Mouse (Mus musculus) forebrain, postnatal 0 days (tissue): ENCODE results near the gene Ttc41. TPM values are rescaled to one million over a fixed set of nuclear protein-coding genes. Genes with fewer than 3 reads are reported as not detected.

Experiments
- ATAC-seq: fragments of 200-750 bp; cut with Nextera tagmentation; 2 replicates; pipeline ENCODE4 v1.8.0; 2017; ENCODE audit warnings: mild to moderate bottlenecking, moderate library complexity
- DNase-seq: peaks from one replicate; pipeline ENCODE4 v3.0.0-alpha.2; 2015
- H3K27ac ChIP-seq: fragments of 300-500 bp; sonication (generic); 2 replicates; pipeline ENCODE4 v1.5.1; 2014; ENCODE audit warnings: low read depth, mild to moderate bottlenecking, antibody characterized with exemption, low read length, moderate library complexity, mixed read lengths
- H3K27me3 ChIP-seq: fragments of 300-500 bp; sonication (generic); 2 replicates; pipeline ENCODE4 v1.6.1; 2014; ENCODE audit warnings: mild to moderate bottlenecking, low read length, mixed read lengths; ENCODE audit not compliant: insufficient read depth
- H3K36me3 ChIP-seq: fragments of 300-500 bp; sonication (generic); 2 replicates; pipeline ENCODE4 v1.6.1; 2014; ENCODE audit warnings: mild to moderate bottlenecking, moderate library complexity; ENCODE audit not compliant: insufficient read depth
- H3K4me1 ChIP-seq: fragments of 300-500 bp; sonication (generic); 2 replicates; pipeline ENCODE4 v1.6.1; 2014; ENCODE audit warnings: antibody characterized with exemption; ENCODE audit not compliant: insufficient read depth
- H3K4me2 ChIP-seq: fragments of 300-500 bp; sonication (generic); 2 replicates; pipeline ENCODE4 v1.6.1; 2014; ENCODE audit warnings: low read depth, mild to moderate bottlenecking, moderate library complexity
- H3K4me3 ChIP-seq: fragments of 300-500 bp; sonication (generic); 2 replicates; pipeline ENCODE4 v1.5.1; 2014; ENCODE audit warnings: low read depth, low read length, mixed read lengths
- H3K9ac ChIP-seq: fragments of 300-500 bp; sonication (generic); 2 replicates; pipeline ENCODE4 v1.6.1; 2014; ENCODE audit warnings: mild to moderate bottlenecking
- H3K9me3 ChIP-seq: fragments of 300-500 bp; sonication (generic); 2 replicates; pipeline ENCODE4 v1.6.1; 2016; ENCODE audit warnings: low read length
- CTCF ChIP-seq: sonication (generic); IDR thresholded peaks from 2 replicates; pipeline ENCODE4 v1.5.1; 2016; ENCODE audit warnings: antibody characterized with exemption, control low read depth, low read depth
- WGBS: fragments of 180-500 bp; shearing (Covaris S2); extraction: QIAGEN DNeasy Blood & Tissue Kit; methylation state at CpG from one replicate; pipeline ENCODE4 v1.1.7; 2014; 5-methylcytosine and 5-hydroxymethylcytosine counted together
- microRNA-seq, 2 experiments: library from miRNA; unstranded; fragments of <30 nt; microRNA quantifications; one replicate each; pipeline ENCODE4; 2016
- polyA plus RNA-seq: library from polyadenylated mRNA; unstranded; fragments of >200 nt; fragmentation: Nextera tagmentation; extraction: Ambion mirVana; gene quantifications from 2 replicates; pipeline ENCODE4 v1.2.1, GENCODE M21; 2015
- total RNA-seq: library from RNA; depleted of rRNA; stranded (reverse); fragments of >200 nt; gene quantifications from 2 replicates; pipeline ENCODE4 v1.2.3, GENCODE M21; 2014; rRNA removed

Gene Ttc41
- total and polyA plus RNA-seq, 2 experiments from 2014 or later = 1.2 to 1.6 TPM

DNA sequence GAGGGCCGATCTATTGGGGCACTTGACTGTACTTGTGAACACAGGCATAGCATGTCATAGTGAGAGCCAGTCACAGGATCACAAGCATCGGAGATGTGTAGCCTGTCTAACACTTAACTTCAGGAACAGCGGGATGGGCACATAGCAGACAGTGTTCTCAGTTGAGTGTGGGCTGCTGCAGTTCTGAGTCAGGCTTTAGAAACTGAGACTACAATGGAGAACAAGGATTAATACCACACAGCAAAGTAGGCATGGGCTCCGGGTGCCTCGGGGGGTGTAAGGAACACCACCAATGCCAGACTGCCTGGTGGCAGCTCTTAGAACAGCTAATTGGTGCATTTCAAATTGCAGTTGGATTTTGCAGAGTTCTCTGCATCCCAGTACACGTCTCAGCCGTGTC, 115.4 kb downstream of the Ttc41 start:
- no peak overlapping the region for H3K4me3 ChIP-seq
- WGBS = 89% methylated on average over 7 of the region's 7 CpGs
- TF ChIP-seq CTCF = no peak
- peaks cover 20% of the 10 kb centered on the region for H3K36me3 ChIP-seq
- ATAC-seq (no peak), DNase-seq (no peak)
- no peak overlapping the region for H3K4me2 ChIP-seq
- no peaks in the 10 kb centered on the region for H3K27me3 ChIP-seq
- no peak overlapping the region for H3K9ac ChIP-seq
- H3K4me1 ChIP-seq = no peaks in the 10 kb centered on the region
- no peak overlapping the region for H3K27ac ChIP-seq
- no peaks in the 10 kb centered on the region for H3K9me3 ChIP-seq

DNA sequence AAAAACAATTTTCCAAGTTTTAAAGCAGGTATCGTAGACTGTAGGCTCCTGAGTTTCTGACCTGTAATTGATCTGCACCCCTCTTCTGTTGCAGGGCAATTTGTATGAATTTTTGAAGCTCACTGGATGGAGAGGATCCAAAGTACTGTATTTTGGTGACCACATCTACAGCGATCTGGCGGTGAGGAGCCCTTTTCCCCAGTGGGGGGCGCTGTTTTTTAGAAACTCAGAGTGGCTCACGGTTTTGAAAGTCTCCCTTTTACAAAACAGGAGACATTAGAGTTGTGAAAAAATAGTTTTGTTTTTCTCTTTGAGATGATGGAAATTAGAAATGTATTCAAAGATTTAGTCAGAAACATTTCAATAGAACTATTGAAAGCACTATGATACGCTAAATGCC, 118.5 kb downstream of the Ttc41 start:
- WGBS = 79% methylated on average over 6 of the region's 6 CpGs
- no peak for ATAC-seq
- H3K9ac ChIP-seq = no peak overlapping the region

DNA sequence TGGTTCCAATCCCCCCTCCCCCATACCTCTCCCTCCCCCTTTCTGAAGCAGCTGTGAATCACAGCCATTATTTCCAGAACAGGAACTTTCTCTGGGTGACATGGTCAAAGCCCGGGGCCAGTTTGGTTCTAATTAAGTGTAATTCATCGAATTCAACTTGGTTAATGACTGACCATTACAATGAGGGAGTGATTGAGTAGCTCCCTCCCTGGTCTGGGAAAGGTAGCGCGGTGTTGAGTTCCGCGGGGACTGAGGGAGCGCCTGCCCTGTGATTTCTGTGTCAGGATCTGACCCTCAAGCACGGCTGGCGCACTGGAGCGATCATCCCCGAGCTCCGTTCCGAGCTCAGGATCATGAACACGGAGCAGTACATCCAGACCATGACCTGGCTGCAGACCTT, 119.3 kb downstream of the Ttc41 start:
- DNase-seq = no peak
- no peak for TF ChIP-seq CTCF
- Histone ChIP-seq H3K27ac (no peak overlapping the region), H3K27me3 (no peaks in the 10 kb centered on the region), H3K9ac (no peak overlapping the region), H3K4me1 (no peaks in the 10 kb centered on the region), H3K4me3 (no peak overlapping the region), H3K36me3 (peaks cover 17% of the 10 kb centered on the region), H3K9me3 (no peaks in the 10 kb centered on the region), H3K4me2 (no peak overlapping the region)
- ATAC-seq = no peak
- 63% methylated on average over 14 of the region's 14 CpGs for WGBS

More for the DNA sequence above, 118.5 kb downstream of the Ttc41 start:
- Histone ChIP-seq H3K4me1 (no peaks in the 10 kb centered on the region), H3K27me3 (no peaks in the 10 kb centered on the region), H3K4me3 (no peak overlapping the region), H3K27ac (no peak overlapping the region), H3K36me3 (peaks cover 20% of the 10 kb centered on the region), H3K9me3 (no peaks in the 10 kb centered on the region), H3K4me2 (no peak overlapping the region)
- DNase-seq = no peak
- TF ChIP-seq CTCF = no peak

- Histone ChIP-seq H3K27me3 (no peaks in the 10 kb centered on the region), H3K4me2 (no peak overlapping the region), H3K36me3 (peaks cover 11% of the 10 kb centered on the region), H3K4me3 (no peak overlapping the region), H3K9ac (no peak overlapping the region), H3K9me3 (no peaks in the 10 kb centered on the region), H3K27ac (no peak overlapping the region), H3K4me1 (no peaks in the 10 kb centered on the region)
- ATAC-seq = no peak
- no peak for TF ChIP-seq CTCF
- 92% methylated on average over 10 of the region's 10 CpGs for WGBS
- no peak for DNase-seq
These were observed 120.4 kb downstream of the Ttc41 start for GRCm38 (mm10) chr10:86825871-86826522.

Small RNAs within 50 kb of the gene (microRNA-seq; reads per million reads assigned to microRNA genes)
- gene Gm25745 = 0 to 0.37 reads per million in 2 experiments

Other genes with a start within 250 kb of the Ttc41 start
- gene Syn3, start 206.9 kb upstream of the Ttc41 start, total RNA-seq = 31.4 and 47.6 TPM in 2 replicates
- 11.2 and 16.4 TPM in 2 replicates for gene Syn3, start 206.9 kb upstream of the Ttc41 start, polyA plus RNA-seq
- 177 and 196 TPM in 2 replicates for gene Hsp90b1, start 302 bp upstream of the Ttc41 start, total RNA-seq
- gene Hsp90b1, start 302 bp upstream of the Ttc41 start, polyA plus RNA-seq = 172 and 189 TPM in 2 replicates
- gene Gm49358, start 58.2 kb downstream of the Ttc41 start, total RNA-seq = 8.1 and 14.7 TPM in 2 replicates
- not detected in 2 replicates for gene Gm49358, start 58.2 kb downstream of the Ttc41 start, polyA plus RNA-seq
- 30.2 and 42.2 TPM in 2 replicates for gene Nt5dc3, start 73.2 kb downstream of the Ttc41 start, total RNA-seq
- 7.2 and 9.3 TPM in 2 replicates for gene Nt5dc3, start 73.2 kb downstream of the Ttc41 start, polyA plus RNA-seq